Mouse (Mus musculus) G1E (cell line): ENCODE data around the gene Psmb9.

Source experiments
- CTCF ChIP-seq: IDR thresholded peaks from 2 replicates; pipeline ENCODE4 v1.5.1; 2012; ENCODE audit warnings: low read depth, low read length, inconsistent platforms, mixed read lengths
- GATA1 ChIP-seq: IDR thresholded peaks from 2 replicates; pipeline ENCODE4 v1.6.1; 2012; ENCODE audit warnings: borderline replicate concordance, low read length, inconsistent platforms, mixed read lengths
- GATA2 ChIP-seq: IDR thresholded peaks from 2 replicates; pipeline ENCODE4 v1.6.1; 2012; ENCODE audit warnings: low read depth, low read length, inconsistent platforms, borderline replicate concordance
- POLR2AphosphoS5 ChIP-seq: IDR thresholded peaks from 2 replicates; pipeline ENCODE4 v1.6.1; 2012; ENCODE audit warnings: low read depth, low read length, inconsistent platforms; ENCODE audit not compliant: insufficient replicate concordance
- TAL1 ChIP-seq: conservative IDR thresholded peaks from 2 replicates; pipeline ENCODE4 v1.6.1; 2012; ENCODE audit warnings: low read depth, low read length, inconsistent platforms, mixed read lengths

GRCm38 (mm10) chr17:34185526-34185925, 2.0 kb downstream of the Psmb9 start:
- TF ChIP-seq CTCF (no peak), GATA1 (no peak), TAL1 (no peak), POLR2AphosphoS5 (no peak), GATA2 (no peak)
